Mouse (Mus musculus) limb, embryonic 11.5 days (tissue): ENCODE measurements at regions not wholly inside any gene's neighbourhood (a gene's known extent, or its start where the extent isn't known, plus 50 kb on each side); places are given as distances from the start of the nearest gene placed in this dataset.

ENCODE experiments used
- ATAC-seq: fragments of 200-750 bp; cut with Nextera tagmentation; 2 replicates; pipeline ENCODE4 v1.8.0; 2017; ENCODE audit warnings: low read depth; ENCODE audit not compliant: insufficient number of reproducible peaks, low FRiP score, low TSS enrichment
- DNase-seq: peaks from one replicate; pipeline ENCODE4 v3.0.0-alpha.2; 2015; ENCODE audit warnings: low spot score
- H3K27ac ChIP-seq: fragments of 300-500 bp; sonication (generic); replicated peaks from 2 replicates; pipeline ENCODE4 v1.5.1; 2014; ENCODE audit warnings: low read depth, mild to moderate bottlenecking, low read length
- H3K27me3 ChIP-seq: fragments of 300-500 bp; sonication (generic); 2 replicates; pipeline ENCODE4 v1.6.1; 2014; ENCODE audit warnings: mild to moderate bottlenecking, low read length, mixed read lengths; ENCODE audit not compliant: control insufficient read depth, insufficient read depth
- H3K36me3 ChIP-seq: fragments of 300-500 bp; sonication (generic); 2 replicates; pipeline ENCODE4 v1.6.1; 2014; ENCODE audit warnings: mild to moderate bottlenecking, low read length, moderate library complexity, mixed read lengths; ENCODE audit not compliant: control insufficient read depth, insufficient read depth
- H3K4me1 ChIP-seq: fragments of 300-500 bp; sonication (generic); 2 replicates; pipeline ENCODE4 v1.6.1; 2014; ENCODE audit warnings: low read length, mixed read lengths; ENCODE audit not compliant: control insufficient read depth, insufficient read depth
- H3K4me2 ChIP-seq: fragments of 300-500 bp; sonication (generic); 2 replicates; pipeline ENCODE4 v1.6.1; 2014; ENCODE audit warnings: low read depth, mild to moderate bottlenecking, moderate library complexity; ENCODE audit not compliant: severe bottlenecking
- H3K4me3 ChIP-seq: fragments of 300-500 bp; sonication (generic); 2 replicates; pipeline ENCODE4 v1.5.1; 2014; ENCODE audit warnings: low read depth, low read length
- H3K9ac ChIP-seq: fragments of 300-500 bp; sonication (generic); 2 replicates; pipeline ENCODE4 v1.6.1; 2014; ENCODE audit warnings: mild to moderate bottlenecking, low read length
- H3K9me3 ChIP-seq: fragments of 300-500 bp; sonication (generic); 2 replicates; pipeline ENCODE4 v1.6.1; 2016; ENCODE audit warnings: low read length; ENCODE audit not compliant: control insufficient read depth
- WGBS: fragments of 180-500 bp; shearing (Covaris S2); extraction: QIAGEN DNeasy Blood & Tissue Kit; methylation state at CpG from one replicate; pipeline ENCODE4 v1.1.7; 2014; 5-methylcytosine and 5-hydroxymethylcytosine counted together

GRCm38 (mm10) chr13:107585353-107585752 is 458.9 kb upstream of the Smim15 start:
- Histone ChIP-seq H3K4me2 (no peak overlapping the region), H3K36me3 (no peaks in the 10 kb centered on the region), H3K9ac (no peak overlapping the region), H3K27me3 (no peaks in the 10 kb centered on the region), H3K4me3 (no peak overlapping the region), H3K9me3 (no peaks in the 10 kb centered on the region), H3K4me1 (no peaks in the 10 kb centered on the region), H3K27ac (no peak overlapping the region)
- 78% methylated on average over 4 of the region's 4 CpGs for whole genome bisulfite sequencing
- DNase-seq (no peak), ATAC-seq (no peak)

DNA sequence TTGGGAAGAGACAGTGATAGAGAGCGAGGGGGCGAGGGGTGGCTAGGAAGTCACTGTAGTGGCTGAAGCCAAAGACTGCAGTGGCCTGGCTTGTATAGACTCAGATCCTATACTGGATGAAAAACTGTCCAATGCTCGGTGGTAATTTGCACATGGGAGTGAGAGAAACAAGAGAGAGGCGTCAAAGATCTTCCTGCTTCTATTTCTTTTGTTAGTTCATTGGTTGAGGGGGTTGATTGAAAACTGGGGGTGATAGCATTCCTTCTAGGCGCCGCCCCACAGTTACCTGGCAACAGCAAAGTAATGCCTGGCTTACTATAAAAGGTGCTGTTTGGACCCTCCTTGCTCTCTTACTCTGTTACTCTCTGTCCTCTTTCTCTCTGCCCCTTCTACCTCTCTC is 465.3 kb upstream of the Smim15 start:
- ATAC-seq (no peak), DNase-seq (no peak)
- H3K4me2 ChIP-seq, result no peak overlapping the region
- no peaks in the 10 kb centered on the region for H3K9me3 ChIP-seq
- no peaks in the 10 kb centered on the region for H3K36me3 ChIP-seq
- H3K27me3 ChIP-seq, result no peaks in the 10 kb centered on the region
- no peaks in the 10 kb centered on the region for H3K4me1 ChIP-seq
- no peak overlapping the region for H3K4me3 ChIP-seq
- no peak overlapping the region for H3K9ac ChIP-seq
- 85% methylated on average over 6 of the region's 6 CpGs for WGBS
- H3K27ac ChIP-seq, result no peak overlapping the region

DNA sequence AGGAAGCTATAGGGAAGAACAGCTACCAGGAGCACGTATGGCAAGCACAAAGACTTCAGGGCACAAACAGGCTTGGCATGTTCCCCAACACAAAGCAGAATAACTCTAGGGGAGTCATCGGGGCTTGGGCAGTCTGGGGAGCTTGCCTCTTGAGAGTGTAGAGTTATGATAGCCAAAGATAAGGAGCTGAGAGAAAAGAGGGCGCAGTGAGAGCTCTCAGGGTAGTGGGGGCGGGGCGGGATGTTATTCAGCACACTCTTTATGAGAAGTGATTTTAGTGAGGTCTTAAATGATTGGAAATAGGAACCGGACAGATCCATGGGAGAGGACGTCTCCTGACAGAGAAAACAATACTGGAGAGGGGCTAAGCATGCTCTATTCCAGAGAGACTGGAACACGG is 466.4 kb upstream of the Smim15 start:
- no peak for ATAC-seq
- Histone ChIP-seq H3K9ac (no peak overlapping the region), H3K27me3 (no peaks in the 10 kb centered on the region), H3K4me2 (no peak overlapping the region), H3K27ac (no peak overlapping the region), H3K4me1 (no peaks in the 10 kb centered on the region), H3K9me3 (no peaks in the 10 kb centered on the region), H3K4me3 (no peak overlapping the region), H3K36me3 (no peaks in the 10 kb centered on the region)
- DNase-seq, result no peak
- WGBS, result 87% methylated on average over 8 of the region's 8 CpGs

DNA sequence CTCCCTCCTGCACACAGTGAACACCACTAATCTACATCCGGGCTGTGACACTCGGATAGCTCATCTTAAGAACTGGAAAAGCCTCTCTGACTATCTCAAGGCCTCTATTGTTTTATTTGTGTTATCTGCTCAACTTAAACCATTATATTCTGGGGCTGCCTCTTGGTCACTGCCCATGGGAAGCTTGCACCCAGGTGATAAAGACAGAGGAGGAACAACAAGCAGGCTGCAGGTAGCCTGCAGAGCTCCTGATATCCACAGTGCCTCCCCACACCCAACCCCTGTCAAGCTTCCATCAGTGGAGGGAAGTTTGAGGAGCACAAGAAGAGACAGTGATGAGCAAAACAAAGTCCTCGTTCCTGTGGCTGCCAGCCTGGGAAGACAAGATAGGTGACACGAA is 467.0 kb upstream of the Smim15 start:
- H3K27ac ChIP-seq, result no peak overlapping the region
- H3K4me3 ChIP-seq, result no peak overlapping the region
- no peaks in the 10 kb centered on the region for H3K36me3 ChIP-seq
- H3K4me2 ChIP-seq, result no peak overlapping the region
- ATAC-seq (no peak), DNase-seq (no peak)
- 86% methylated on average over 4 of the region's 4 CpGs for WGBS
- no peaks in the 10 kb centered on the region for H3K27me3 ChIP-seq
- no peaks in the 10 kb centered on the region for H3K9me3 ChIP-seq
- no peaks in the 10 kb centered on the region for H3K4me1 ChIP-seq
- H3K9ac ChIP-seq, result no peak overlapping the region

DNA sequence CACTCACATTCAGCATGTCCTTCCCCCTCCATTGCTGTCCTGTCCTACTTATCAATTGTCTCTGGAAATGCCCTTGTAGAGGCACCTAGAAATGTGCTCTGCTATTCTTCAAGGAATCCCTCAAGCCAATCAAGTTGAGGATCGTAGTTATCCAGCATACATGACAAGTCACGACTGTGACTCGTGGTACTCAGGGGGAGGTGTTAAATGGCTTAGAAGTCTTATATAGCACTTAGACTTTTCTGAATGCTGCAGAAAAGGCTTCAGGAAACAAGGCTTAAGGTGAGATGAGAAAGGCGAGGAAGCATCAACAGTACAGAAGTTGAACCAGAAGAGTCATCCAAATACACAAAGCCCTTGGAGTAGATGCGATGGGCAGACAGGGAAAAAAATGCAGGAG is 467.5 kb upstream of the Smim15 start:
- no peak for DNase-seq
- Histone ChIP-seq H3K9me3 (no peaks in the 10 kb centered on the region), H3K4me1 (no peaks in the 10 kb centered on the region), H3K36me3 (no peaks in the 10 kb centered on the region), H3K4me2 (no peak overlapping the region), H3K4me3 (no peak overlapping the region), H3K27me3 (no peaks in the 10 kb centered on the region), H3K9ac (no peak overlapping the region), H3K27ac (no peak overlapping the region)
- no peak for ATAC-seq
- WGBS, result 85% methylated on average over 5 of the region's 5 CpGs

DNA sequence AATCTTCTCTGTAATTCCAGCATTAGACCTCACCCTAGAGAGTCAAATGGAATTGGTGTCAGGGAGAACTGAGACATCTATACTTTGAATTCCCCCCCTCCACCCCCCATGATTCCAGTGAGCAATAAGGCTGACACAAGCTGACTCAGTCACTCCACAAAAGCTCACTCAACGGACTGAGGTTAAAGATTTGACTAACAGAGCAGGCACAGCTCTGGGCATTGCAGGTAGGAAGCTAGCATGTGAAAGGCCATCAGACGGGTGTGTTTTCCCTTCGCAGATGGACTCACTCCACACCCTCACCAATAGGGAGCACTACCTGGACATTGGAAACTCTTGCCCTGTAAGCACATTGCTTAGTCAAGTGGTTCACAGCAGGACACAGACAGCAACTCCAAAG is 469.2 kb upstream of the Smim15 start:
- no peaks in the 10 kb centered on the region for H3K9me3 ChIP-seq
- no peak overlapping the region for H3K4me3 ChIP-seq
- H3K4me1 ChIP-seq, result no peaks in the 10 kb centered on the region
- DNase-seq (no peak), ATAC-seq (no peak)
- no peak overlapping the region for H3K27ac ChIP-seq
- WGBS, result 84% methylated on average over 3 of the region's 3 CpGs
- H3K36me3 ChIP-seq, result no peaks in the 10 kb centered on the region
- H3K4me2 ChIP-seq, result no peak overlapping the region
- no peaks in the 10 kb centered on the region for H3K27me3 ChIP-seq
- H3K9ac ChIP-seq, result no peak overlapping the region

DNA sequence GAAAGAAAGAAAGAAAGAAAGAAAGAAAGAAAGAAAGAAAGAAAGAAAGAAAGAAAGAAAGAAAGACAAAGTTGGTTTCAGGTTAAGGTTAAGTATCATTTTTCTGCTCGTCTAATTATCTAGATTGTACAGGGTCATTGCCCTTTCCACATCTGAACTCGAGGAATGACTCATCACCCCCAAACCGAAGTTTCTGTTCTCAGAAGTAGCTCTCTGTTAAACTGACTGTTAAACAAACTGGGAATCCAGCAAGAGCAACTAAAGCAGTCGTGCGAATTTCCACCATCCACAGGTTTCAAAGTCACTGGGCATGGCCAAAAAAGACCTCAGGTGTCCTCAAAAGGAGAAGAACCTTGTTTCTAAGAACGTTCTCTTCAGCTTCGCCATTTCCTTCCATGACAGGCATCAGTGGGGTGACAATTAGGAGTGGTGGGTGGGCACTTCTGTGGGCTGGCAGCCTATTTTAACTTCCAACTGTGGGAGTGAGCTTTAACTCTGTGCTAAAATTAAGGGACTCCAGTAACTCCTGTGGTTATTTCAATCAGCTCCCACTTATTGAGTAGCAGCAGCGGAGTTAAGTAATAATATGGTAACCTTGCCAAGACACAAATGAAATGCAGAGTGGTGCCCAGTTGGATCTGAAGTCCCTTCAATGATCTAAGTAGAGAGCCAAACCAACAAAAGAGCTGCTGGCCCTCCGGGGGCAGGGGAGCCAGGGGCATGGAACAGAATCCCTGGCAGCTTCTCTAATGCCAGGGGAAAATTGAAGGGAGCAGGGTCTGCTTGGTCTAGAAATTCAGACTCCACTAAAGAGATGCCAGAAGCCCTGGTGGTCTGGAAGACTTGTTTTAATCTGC is 470.5 kb upstream of the Smim15 start:
- no peaks in the 10 kb centered on the region for H3K36me3 ChIP-seq
- H3K27me3 ChIP-seq, result no peaks in the 10 kb centered on the region
- no peak overlapping the region for H3K4me2 ChIP-seq
- H3K4me1 ChIP-seq, result no peaks in the 10 kb centered on the region
- ATAC-seq, result no peak
- H3K9me3 ChIP-seq, result no peaks in the 10 kb centered on the region
- no peak for DNase-seq
- WGBS, result 86% methylated on average over 9 of the region's 9 CpGs
- H3K27ac ChIP-seq, result no peak overlapping the region
- no peak overlapping the region for H3K9ac ChIP-seq
- H3K4me3 ChIP-seq, result no peak overlapping the region

DNA sequence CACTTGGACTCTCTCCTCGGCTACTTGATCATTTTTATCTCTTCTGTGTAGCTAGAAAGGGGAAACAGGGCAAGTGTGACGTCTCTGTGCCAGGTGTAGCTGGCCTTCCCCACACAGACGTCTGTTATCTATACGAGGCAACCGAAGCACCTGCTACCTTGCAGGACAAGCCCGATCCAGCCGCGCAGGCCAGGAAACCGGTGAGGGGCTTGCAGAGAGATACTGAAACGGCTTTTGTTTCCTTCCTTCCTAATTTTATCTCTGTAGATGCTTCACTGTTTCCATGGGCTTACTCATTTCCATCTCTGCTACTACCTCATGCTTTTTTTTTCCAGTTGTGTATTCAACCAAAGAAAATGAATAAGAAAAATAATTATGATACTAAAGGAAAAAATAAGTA is 472.7 kb upstream of the Smim15 start:
- Histone ChIP-seq H3K9ac (no peak overlapping the region), H3K36me3 (no peaks in the 10 kb centered on the region), H3K4me3 (no peak overlapping the region), H3K27ac (no peak overlapping the region), H3K4me2 (no peak overlapping the region), H3K27me3 (no peaks in the 10 kb centered on the region), H3K9me3 (no peaks in the 10 kb centered on the region), H3K4me1 (no peaks in the 10 kb centered on the region)
- WGBS, result 78% methylated on average over 10 of the region's 10 CpGs
- no peak for DNase-seq
- ATAC-seq, result no peak

GRCm38 (mm10) chr13:107569477-107569876 is 474.8 kb upstream of the Smim15 start:
- Histone ChIP-seq H3K4me1 (no peaks in the 10 kb centered on the region), H3K27ac (no peak overlapping the region), H3K9ac (no peak overlapping the region), H3K27me3 (no peaks in the 10 kb centered on the region), H3K4me3 (no peak overlapping the region), H3K36me3 (no peaks in the 10 kb centered on the region), H3K9me3 (no peaks in the 10 kb centered on the region), H3K4me2 (no peak overlapping the region)
- ATAC-seq (no peak), DNase-seq (no peak)
- WGBS, result 98% methylated on average over 2 of the region's 2 CpGs
